Mouse (Mus musculus): ENCODE measurements at regions not wholly inside any gene's neighbourhood (a gene's known extent, or its start where the extent isn't known, plus 50 kb on each side); places are given as distances from the start of the nearest gene placed in this dataset.

DNA sequence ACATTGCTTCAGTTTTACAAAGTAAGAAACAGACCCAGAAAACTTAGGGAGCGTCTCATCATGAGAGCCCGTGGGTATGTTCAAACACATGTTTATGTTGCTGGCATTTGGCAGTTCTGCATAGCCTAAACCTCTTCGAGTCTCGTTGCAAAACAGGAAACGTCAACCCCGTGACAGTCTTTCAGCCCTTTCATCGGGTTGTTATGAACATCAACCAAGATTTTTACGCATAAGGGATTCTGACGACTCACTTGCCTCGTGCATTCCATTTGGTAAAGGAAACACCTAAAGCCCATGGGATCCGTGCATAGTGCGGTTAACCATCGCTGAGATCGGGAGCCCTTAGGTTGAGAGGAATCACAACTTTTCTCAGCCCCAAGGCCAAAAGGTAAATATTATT lies 115.7 kb downstream of the Gpam start:
- DNase-seq = no peak

DNA sequence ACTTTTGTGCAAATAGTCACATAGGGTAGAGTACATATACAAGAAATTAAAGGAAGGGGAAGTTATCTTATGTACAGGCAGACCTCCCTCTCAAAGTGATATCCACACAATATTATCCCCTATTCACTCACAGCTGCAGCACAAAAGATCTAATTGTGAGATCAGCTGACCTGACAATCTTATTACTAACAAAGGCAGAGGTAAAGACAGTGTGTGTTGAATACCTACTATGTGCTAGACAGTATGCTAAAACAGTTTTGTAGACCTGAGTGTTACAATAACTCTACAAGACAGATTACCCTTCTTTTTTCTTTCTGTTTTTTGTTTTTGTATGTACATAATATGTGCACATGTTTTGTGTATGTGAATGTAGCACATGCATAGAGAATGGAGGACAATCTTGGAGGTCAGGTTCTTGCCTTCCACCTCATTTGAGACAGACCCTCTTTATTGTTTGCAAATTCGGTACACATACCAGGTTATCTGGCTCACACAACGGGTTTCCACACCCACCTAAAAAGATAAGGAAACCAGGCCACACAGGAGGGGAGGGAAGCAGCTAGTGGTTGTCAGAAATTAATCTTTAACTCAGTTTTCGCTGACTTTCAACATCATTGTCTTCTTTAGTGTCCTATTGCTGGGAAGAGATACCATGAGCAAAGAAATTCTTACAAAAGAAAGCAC lies 118.4 kb downstream of the Gpam start:
- DNase-seq = no peak

DNA sequence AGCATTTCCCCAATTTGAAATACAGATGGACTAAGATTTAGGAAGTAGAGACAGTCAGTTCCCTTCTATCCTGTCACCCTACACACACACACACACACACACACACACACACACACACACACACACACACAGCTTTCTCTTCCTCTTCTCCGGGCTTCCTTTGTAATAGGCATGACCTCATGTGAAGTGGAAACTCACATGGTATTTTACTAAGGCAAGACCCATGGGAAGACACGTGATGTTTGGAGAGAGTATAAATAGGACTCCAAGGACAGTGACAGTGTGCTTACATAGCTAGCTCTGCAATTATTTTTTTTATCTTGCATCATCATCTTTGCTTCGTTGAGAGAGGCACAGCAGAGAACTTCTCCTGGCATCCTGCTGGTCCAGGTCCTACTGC lies 137.1 kb downstream of the Gpam start:
- DNase-seq = no peak

DNA sequence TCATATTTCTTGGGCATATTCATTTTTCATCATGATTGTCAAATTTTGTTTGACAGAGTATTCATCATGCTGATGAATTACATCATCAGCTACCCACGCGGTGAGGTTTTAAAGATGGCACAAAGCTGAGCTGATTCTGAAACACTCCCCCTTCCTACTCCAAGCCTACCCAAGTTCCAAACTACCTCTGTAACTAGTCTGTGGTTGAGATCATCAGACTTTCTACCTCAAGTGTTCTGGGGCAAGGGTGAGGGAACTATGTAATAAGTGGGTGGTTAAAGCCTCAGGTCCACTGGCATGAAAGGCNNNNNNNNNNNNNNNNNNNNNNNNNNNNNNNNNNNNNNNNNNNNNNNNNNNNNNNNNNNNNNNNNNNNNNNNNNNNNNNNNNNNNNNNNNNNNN lies 142.5 kb downstream of the Gpam start:
- DNase-seq = no peak

DNA sequence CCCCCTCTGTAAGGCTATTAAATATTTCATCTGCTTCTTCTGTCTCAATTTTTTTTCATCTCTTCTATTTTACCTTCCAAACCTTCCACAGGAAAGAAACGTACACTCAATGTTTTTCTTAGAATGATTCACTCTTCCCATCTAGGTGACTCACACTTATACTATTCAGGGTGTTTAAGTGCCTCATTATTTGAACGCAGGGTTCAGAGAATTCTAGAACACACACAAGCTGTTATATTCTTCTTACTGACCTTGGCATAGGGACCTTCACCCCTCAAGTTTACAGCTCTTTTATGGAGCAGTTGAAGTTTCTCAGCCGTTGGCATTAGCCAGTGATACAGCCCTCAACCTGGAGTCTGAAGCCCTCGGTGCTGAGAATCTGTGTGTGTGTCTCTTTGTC lies 144.2 kb downstream of the Gpam start:
- no peak for DNase-seq

DNA sequence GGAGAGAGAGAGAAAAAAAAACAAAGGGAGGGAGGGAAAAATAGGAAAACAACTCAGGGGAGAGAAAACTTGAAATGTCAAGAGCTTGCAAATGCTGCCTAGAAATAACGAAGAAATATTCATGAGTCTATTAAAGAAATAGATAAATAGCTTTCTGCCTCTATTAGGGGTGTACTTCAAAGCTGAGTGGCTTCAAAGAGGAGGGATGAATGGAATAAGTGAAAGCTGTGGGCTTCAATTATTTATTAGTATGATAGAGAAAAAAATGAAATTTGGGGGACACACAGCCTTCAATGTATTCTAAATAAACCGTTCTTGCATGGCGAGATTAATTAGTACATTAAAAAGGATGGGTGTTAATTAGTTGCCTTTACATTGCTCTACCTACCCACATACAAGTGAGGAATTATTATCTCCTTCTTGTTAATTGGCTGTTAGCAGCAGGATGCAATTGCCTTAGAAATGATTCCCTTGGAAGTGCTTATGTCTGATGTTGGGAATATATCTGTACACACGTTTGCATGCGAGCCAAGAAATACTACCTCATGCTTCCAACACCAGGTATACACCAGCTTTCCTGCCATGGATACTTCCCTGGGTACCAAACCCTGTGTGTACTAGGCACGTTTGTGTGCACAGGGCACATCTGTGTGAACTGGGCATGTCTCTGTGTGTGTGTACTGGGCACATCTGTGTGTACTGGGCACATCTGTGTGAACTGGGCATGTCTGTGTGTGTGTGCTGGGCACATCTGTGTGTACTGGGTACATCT lies 155.4 kb downstream of the Gpam start:
- DNase-seq = no peak

DNA sequence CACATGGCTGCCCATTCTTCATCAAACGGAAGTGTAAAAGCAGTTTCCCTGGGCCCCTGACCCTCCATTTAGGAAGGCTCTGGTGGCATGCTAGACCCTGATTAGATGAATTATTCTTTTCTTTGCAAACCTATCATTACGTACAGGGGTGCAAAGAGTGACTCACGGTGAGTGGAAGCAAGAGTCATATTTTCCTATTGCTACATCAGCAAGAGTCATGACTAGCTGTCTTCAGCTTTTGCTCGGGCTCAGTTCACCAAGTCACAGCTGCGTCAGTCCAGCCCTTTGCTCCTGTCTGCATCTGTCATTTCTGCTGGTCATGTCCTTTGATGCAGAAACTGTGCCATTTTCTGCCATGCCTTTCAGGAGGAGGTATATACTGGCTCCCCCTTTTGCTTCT lies 168.7 kb downstream of the Gpam start:
- DNase-seq = no peak

DNA sequence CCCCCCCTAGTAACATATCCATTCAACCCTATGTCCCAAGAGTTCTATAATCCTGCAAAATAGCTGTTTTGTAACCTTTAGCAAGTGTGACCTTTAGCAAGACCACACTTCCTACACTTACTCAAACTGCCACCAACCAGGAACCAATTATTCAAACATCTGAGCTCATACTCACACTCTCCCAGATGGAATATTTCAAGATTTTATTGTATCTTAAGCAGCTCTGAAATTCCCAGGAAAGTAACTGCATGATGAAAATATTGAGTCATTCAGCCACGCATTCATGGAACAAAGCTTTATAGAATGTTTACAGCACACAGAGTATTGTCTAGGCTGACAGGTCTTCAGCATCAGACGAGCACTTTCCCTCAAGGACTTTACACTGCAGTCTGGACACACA lies 171.9 kb downstream of the Gpam start:
- no peak for DNase-seq

DNA sequence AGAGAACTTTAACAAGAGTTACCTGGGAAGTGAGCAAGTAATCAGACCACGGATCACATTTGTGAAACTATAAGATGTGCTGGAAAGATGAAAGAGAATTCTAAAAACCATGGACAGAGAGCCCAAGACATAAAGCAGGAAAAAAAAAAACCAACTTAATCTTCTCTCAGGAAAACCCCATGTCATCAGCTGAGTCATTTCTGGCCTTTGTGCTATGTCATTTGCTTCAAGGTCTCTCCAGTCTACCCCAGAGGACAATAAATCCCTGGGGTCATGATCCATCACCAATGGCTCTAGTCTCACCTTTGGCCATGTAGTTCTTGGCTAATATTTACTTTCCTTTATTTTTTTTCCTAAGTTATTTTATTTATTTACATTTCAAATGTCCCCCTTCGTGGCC lies 174.5 kb downstream of the Gpam start:
- no peak for DNase-seq

DNA sequence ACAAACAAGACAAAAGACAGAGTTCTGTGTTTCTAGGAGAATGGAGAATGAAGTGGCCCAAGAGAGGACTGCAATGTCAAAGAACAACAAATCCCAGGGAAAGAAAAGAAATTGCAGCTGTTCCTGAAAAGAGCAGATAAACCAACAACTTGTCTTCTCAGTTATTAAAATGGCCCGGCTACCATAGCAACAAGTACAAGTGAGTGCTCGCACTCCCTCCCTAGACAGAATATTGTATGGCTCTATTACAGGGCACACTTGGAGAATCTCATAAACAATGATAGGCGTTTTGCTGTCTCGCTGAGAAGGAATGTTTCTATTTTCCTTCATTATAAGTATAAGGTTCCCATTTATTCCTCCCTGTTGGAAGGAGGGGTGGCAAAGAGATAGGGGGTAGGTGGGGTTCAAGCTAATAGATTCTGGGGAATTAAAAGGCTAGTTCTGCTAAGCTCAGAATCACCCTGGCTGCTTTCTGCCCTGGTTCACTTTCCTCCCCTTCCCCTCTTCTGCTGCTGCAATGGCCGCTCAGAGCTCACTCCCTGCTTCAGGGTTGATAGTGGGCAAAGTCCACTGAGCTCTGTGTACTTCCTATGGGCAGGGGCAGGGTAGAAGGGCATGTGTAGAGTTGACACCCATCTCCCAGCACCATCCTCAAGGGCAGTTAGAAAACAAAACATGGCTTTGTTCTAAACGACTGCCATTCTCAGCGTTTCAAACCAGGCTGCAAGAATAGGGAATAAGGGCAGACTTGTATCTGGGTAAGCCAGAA lies 178.5 kb downstream of the Gpam start:
- DNase-seq = peak; percentile 7

DNA sequence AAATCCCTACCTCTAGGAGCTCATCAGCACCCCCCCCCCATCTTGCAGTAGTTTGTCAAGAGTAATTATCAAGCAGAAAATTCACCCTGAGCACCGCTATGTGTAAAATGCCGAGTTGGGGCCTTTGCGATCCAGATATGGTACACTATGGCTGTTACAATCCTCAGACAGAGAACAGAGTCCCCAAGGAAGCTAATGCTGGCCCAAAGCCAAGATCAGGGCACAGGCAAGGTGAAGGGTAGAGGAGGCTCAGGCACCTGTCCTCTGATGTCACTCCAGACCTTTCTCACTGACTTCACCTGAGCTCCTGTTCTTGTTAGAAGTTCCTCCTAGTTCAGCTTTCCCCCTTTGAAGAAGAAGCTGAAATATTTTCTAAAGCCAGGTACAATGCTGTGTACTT lies 179.5 kb downstream of the Gpam start:
- no peak for DNase-seq

DNA sequence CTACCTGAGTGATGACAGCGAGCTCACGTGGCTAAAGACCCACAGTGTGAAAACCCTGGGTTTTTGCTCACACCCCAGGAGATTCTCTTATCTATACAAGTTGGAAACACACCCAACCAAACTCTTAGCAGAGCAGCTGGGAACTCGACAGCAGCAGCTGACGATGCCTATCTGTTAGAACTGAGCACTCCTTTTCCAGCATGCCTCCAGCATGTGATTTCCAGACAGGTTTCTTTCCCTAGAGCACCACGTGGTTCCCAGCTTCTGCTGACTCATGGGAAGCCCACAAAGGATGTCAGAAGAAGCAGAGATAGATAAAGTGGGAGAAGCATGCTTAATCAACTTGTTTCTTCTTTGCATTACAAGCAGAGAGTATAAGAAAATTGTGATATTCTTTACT lies 194.5 kb downstream of the Gpam start:
- DNase-seq = no peak

DNA sequence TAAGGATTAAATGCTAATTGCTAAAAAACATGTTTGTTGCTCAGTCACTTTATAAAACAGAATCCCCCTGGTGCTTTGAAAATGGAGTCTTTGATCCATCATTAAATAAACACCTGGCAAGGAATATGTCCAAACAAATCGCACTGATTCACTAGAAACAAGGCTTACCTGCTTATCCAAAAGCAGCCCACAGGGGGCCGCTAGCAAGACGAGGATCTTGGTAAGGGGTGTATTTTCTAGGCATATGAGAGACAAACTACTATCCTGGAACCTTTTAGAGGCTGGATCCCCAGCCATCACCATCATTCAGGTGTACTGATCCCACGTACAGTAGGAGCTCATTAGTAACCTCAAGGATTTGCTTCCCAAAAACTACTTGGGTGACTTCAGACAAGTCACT lies 201.2 kb downstream of the Gpam start:
- DNase-seq = no peak

DNA sequence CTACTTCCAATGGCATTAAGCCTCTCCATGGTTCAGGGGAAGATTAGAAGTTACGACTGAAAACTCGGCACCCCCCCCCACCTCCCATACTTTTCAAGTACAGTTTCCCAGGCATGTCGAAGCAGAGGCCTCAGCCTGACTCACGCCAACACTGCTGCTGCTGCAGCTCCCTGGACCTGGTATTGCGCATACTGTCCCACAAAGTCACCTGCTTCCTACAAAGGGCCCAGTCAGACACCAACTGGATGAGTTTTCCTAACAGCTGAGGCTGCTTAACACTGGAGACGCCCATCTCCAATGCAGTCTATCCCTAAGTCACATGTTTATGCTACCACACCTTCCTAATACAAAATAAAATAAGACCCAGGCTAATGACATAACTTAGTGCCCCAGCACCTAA lies 207.4 kb downstream of the Gpam start:
- DNase-seq = no peak

DNA sequence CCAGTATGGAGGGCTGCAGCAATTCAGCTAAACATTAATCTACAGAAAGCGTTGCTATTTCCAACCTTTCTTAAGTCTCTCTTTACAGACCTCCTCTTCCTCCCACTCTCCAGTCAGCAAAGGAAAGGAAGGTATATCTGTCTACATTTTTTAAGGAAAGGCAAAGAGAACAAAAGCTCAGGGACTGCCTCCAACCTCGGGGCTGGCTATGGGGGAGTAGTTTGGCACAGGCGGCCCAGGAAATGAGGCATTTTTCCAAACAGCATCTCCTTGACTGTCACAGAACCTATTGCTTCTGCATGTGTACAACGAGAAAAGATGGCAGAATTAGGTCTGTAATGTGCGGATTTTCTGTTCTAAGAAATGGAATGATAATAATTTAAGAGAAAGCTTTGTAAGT lies 233.4 kb downstream of the Gpam start:
- DNase-seq = no peak

DNA sequence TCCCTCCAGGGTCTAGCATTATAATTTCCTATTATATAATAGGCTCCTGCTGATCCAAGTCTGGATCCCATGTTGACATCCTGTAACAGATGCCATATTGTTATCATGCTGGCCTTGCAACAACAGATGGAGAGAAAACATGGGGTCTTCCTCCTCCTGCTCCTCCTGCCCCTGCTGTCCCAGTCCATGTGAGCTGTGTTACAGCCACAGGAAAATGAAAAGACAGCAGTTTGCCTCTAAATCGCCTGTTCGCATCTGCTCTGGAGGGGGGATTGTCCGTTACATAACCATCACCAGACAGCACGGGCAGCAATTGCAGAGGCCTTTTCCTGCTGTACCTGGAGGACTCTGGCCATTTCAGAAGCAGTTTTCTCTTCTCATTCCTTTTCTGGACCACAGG lies 260.0 kb downstream of the Gpam start:
- DNase-seq = no peak

DNA sequence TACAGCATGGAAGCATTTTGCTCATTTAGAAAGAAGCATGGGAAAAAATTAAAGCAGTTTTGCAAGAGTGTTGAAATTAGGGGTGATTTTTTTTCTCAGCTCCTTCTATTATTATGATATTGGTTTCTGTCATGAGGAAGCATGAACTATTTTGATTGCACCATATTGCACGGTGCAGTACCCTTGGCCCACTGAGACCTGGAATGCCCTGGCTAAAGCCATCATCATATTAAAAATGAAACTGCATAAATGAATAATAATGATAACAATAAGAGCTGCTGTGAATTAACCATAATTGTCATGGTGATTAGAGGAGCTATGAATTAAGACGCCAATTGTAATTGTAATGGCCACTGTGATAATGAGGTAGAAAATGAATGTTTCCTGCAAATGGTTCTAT lies 271.8 kb downstream of the Gpam start:
- DNase-seq = no peak

DNA sequence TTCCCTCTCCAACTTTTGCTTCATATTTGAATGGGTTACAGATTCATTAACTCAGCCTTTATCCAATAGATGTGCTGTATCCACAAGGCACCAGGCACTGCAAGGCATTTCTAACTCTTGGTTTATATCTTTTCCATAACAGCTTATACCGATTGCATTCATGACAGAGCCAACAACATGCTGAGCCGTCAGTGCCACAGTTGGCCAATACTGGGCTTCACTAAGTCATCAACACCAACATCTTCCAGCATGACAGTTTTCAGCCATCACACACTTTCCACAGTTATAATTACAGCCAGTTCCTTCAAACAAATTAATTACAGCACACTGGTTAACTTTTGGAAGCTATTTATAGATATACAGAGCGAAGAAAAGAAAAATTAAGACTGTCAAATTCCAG lies 288.8 kb downstream of the Gpam start:
- DNase-seq = no peak

DNA sequence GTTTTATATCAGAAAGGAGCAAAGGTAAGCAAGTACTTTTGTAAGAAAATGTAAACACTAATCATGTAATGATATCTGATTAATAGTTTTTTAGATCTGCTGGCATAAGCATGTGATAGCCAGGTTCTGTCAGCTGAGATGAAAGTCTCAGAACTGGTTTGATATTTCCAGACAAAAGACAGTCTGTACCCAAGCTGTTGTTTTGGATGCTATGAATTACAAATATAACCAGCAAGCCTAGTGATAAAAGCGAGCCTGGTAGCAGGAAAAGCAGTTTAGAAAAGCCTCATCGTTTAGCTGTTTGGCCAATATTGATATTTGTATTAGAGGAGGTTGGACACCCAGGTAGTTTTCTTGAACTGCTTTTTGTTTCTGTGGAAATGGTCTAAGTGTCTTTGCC lies 290.6 kb downstream of the Gpam start:
- DNase-seq = no peak

DNA sequence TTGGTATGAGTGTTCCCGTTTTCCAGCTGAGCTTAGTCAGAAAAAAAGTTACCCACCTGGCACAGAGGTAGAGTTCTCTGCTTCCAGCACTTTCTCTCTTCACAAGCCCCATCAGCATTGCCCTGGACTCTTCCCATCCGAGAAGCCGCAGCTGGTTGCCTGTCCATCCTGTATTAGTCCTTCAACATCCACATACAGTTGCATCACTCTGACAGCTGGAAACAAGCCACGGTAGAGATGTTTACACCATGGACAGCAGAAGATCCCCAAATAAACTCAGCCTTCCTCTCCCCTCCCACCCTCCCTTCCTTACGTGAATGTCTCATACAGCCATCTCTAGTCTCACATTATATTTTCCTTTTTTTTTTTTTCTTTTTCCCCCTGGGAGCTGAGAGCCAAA lies 304.9 kb downstream of the Gpam start:
- no peak for DNase-seq

DNA sequence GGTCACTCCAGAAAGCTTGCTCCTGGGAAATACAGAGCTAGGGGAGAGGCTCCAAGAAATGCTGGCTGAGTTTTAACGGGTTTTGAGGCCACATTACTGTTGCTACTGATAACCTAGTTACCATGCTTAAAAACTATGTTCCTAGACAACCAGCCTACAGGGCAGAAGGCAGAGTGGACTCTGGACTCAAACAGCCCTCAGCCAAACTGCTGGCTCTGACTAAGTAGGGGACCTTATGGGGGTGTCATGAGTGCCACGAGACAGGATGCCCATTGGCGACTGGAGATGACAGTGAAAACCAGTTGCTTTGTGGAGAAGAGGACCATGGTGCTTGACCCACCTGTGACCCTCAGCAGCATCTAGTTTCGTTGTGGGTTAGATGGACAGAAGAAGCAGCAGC lies 306.5 kb downstream of the Gpam start:
- no peak for DNase-seq

DNA sequence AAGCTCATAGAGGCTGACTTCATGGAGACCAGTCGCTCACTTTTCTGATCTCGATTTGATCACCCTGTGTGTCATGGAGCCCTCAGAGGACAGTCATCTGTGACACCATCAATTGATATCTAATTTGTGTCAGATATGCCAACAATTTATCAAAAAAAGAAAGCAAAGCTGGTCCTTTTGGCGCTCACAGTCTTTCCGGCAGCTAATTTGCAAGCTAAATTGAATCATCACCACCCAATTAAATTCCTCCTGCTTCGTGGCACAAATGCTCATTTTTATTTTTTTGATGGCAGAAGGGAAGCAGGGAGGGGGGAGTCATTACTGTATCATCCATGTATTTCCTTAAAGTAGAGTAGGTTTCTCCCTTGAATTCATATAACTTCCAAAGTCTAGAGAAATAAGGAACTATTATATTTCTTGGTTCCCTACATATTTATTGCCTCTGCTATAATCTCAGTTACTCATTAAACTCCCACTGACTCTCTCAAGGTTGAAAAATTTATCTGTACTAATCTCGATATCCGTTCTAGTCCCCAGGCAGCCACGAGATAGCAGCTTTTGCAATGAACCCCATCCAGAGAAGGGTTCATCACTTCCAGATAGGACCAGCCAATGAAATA lies 325.8 kb downstream of the Gpam start:
- DNase-seq = no peak

DNA sequence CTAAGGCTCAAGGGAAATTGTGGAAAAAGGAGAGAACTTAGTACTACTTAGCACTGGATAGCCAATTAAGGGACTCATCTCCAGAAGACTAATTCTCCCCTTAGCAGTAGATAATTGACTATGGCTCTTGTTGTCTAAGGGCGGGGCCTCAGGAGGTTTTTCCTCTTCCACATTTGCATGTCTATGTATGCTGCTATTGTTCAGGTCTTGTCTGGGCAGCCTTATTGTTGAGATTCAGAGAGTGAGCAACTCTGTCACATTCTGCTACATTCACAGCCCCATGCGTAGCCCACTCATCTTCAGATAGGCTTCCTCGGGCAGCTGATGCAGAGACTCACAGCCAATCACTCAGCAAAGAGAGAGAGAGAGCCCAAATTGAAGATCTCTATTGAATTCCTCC lies 339.9 kb downstream of the Gpam start:
- peak; percentile 67 for DNase-seq

DNA sequence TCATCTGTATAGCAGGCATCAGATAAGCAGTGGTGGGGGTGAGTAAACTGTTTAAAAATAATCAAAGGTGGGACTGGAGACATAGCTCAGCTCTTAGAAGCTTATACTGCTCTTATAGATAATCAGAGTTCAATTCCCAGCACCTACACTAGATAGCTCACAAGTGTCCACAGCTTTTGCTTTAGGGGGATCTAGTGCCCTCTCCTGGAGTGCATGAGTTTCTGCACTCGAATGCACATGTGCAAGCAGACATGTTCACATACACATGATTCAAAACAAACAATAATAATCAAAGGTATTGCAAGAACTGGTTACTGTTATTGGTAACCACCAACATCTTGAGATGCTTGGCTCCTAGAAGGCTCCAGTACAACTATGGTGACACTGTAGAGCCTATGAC lies 343.3 kb downstream of the Gpam start:
- DNase-seq = no peak
